Mouse (Mus musculus) ES-E14 (cell line): Measurements from ENCODE around the gene Lonrf2. TPM values are rescaled to one million over a fixed set of nuclear protein-coding genes. Genes with fewer than 3 reads are reported as not detected.
A peak's percentile ranks its signal among the peaks of the same experiment; 100 is the strongest.

Experiments
- DNase-seq: peaks from one replicate; pipeline ENCODE4 v3.0.0-alpha.2; 2013; ENCODE audit warnings: low read depth, low spot score
- H3K27ac ChIP-seq: 2 replicates; pipeline ENCODE4 v1.5.1; 2012; ENCODE audit warnings: low read depth, mild to moderate bottlenecking, low read length, moderate library complexity, mixed read lengths; ENCODE audit not compliant: poor library complexity, insufficient read depth, severe bottlenecking
- H3K36me3 ChIP-seq: 2 replicates; pipeline ENCODE4 v1.6.1; 2012; ENCODE audit warnings: mild to moderate bottlenecking, low read length, moderate library complexity, mixed read lengths; ENCODE audit not compliant: control insufficient read depth, poor library complexity, insufficient read depth, severe bottlenecking
- H3K4me1 ChIP-seq, 2 experiments: fragments of 150-350 bp in 1 of 2; sonication (generic) in 1 of 2; 2 replicates each; pipeline ENCODE4 v1.6.1; 2012; ENCODE audit warnings: low read length in 2 of 2, mild to moderate bottlenecking in 1 of 2, mixed read lengths in 1 of 2; ENCODE audit not compliant: control insufficient read depth in 2 of 2, insufficient read depth in 2 of 2, poor library complexity in 1 of 2
- H3K4me3 ChIP-seq, 2 experiments: fragments of 150-350 bp in 1 of 2; sonication (generic) in 1 of 2; 2 replicates each; pipeline ENCODE4 v1.5.1; 2012; ENCODE audit warnings: low read length in 2 of 2, low read depth in 1 of 2, mild to moderate bottlenecking in 1 of 2, mixed read lengths in 1 of 2; ENCODE audit not compliant: insufficient read depth in 1 of 2, poor library complexity in 1 of 2, severe bottlenecking in 1 of 2
- H3K9ac ChIP-seq: 2 replicates; pipeline ENCODE4 v1.6.1; 2012; ENCODE audit warnings: low read depth, mild to moderate bottlenecking, low read length, mixed read lengths; ENCODE audit not compliant: poor library complexity, insufficient read depth, severe bottlenecking
- H3K9me3 ChIP-seq: fragments of 150-350 bp; sonication (generic); 2 replicates; pipeline ENCODE4 v1.6.1; 2012; ENCODE audit warnings: low read depth, mild to moderate bottlenecking, low read length; ENCODE audit not compliant: control insufficient read depth, insufficient read depth
- CHD2 ChIP-seq: IDR thresholded peaks from 2 replicates; pipeline ENCODE4 v1.6.1; 2014; ENCODE audit warnings: mild to moderate bottlenecking, low read depth, low read length, inconsistent platforms
- HCFC1 ChIP-seq: IDR thresholded peaks from 2 replicates; pipeline ENCODE4 v1.6.1; 2012; ENCODE audit warnings: low read length, inconsistent platforms, borderline replicate concordance; ENCODE audit not compliant: insufficient read depth
- MAFK ChIP-seq: IDR thresholded peaks from 2 replicates; pipeline ENCODE4 v1.6.1; 2014; ENCODE audit warnings: mild to moderate bottlenecking, low read depth, low read length, inconsistent platforms; ENCODE audit not compliant: insufficient read depth
- ZC3H11A ChIP-seq: IDR thresholded peaks from 2 replicates; pipeline ENCODE4 v1.6.1; 2012; ENCODE audit warnings: low read depth, mild to moderate bottlenecking, inconsistent platforms, low read length, borderline replicate concordance
- ZNF384 ChIP-seq: IDR thresholded peaks from 2 replicates; pipeline ENCODE4 v1.6.1; 2012; ENCODE audit warnings: low read depth, low read length, inconsistent platforms
- in situ Hi-C, 2 experiments: fragments of 600-800 bp; cut with MboI; formaldehyde crosslinking; loops; one replicate each; pipeline ENCODE4 v1.15.1; 2025; ENCODE audit warnings: low sequenced_read_pairs in 2 of 2, inconsistent platforms in 1 of 2; ENCODE audit not compliant: unreplicated experiment in 2 of 2
- total RNA-seq: library from RNA; depleted of rRNA; stranded (reverse); fragments of 300-350 nt; gene quantifications from 2 replicates; pipeline ENCODE4 v1.2.3, GENCODE M21; 2012

The Lonrf2 gene
- total RNA-seq, 1 experiment, result 1.5 TPM

- in situ Hi-C loops, result loop anchor here (10.0 to 25.0 kb wide), 2 partner anchors 595 to 603 kb away; no protein-coding TSS in a partner anchor
- DNase-seq, result no peak
- TF ChIP-seq HCFC1 (no peak), ZC3H11A (no peak), MAFK (no peak), ZNF384 (no peak), CHD2 (no peak)
- no peaks in the 10 kb centered on the region for H3K9me3 ChIP-seq
- no peaks in the 10 kb centered on the region for H3K36me3 ChIP-seq
- no peaks in the 10 kb centered on the region for H3K4me1 ChIP-seq
- no peak overlapping the region for H3K9ac ChIP-seq
- H3K27ac ChIP-seq, result no peak overlapping the region
- no peak overlapping the region for H3K4me3 ChIP-seq
Observed at GRCm38 (mm10) chr1:38789988-38790602, 46.4 kb downstream of the Lonrf2 start.

- H3K36me3 ChIP-seq, result no peaks in the 10 kb centered on the region
- no peaks in the 10 kb centered on the region for H3K4me1 ChIP-seq
- no peak overlapping the region for H3K9ac ChIP-seq
- no peak overlapping the region for H3K27ac ChIP-seq
- H3K9me3 ChIP-seq, result no peaks in the 10 kb centered on the region
- in situ Hi-C loops, result loop anchor here (10.0 to 25.0 kb wide), 2 partner anchors 594 to 602 kb away; no protein-coding TSS in a partner anchor
- DNase-seq, result no peak
- peak; percentile 53; the same call in 1 of the 2 replicates for TF ChIP-seq ZC3H11A
- no peak for TF ChIP-seq MAFK
- TF ChIP-seq HCFC1, result no peak
- no peak for TF ChIP-seq CHD2
- no peak for TF ChIP-seq ZNF384
- no peak overlapping the region for H3K4me3 ChIP-seq
Observed at GRCm38 (mm10) chr1:38788904-38789303, 47.6 kb downstream of the Lonrf2 start.

- in situ Hi-C loops, result loop anchor here (10.0 to 25.0 kb wide), 2 partner anchors 593 to 600 kb away; no protein-coding TSS in a partner anchor
- H3K9ac ChIP-seq, result no peak overlapping the region
- H3K4me1 ChIP-seq, result no peaks in the 10 kb centered on the region
- TF ChIP-seq ZC3H11A (peak; percentile 69), HCFC1 (no peak)
- H3K9me3 ChIP-seq, result no peaks in the 10 kb centered on the region
- H3K4me3 ChIP-seq, result no peak overlapping the region
- no peaks in the 10 kb centered on the region for H3K36me3 ChIP-seq
- H3K27ac ChIP-seq, result no peak overlapping the region
- peak; percentile 61 for DNase-seq
Observed at GRCm38 (mm10) chr1:38787443-38787842, 49.1 kb downstream of the Lonrf2 start.

- no peak overlapping the region for H3K27ac ChIP-seq
- no peak overlapping the region for H3K4me3 ChIP-seq
- H3K9ac ChIP-seq, result no peak overlapping the region
- TF ChIP-seq HCFC1 (no peak), ZC3H11A (no peak), MAFK (no peak), CHD2 (no peak), ZNF384 (no peak)
- no peaks in the 10 kb centered on the region for H3K9me3 ChIP-seq
- H3K36me3 ChIP-seq, result no peaks in the 10 kb centered on the region
- H3K4me1 ChIP-seq, result no peaks in the 10 kb centered on the region
- in situ Hi-C loops, result loop anchor here (10.0 to 25.0 kb wide), 2 partner anchors 592 to 599 kb away; no protein-coding TSS in a partner anchor
- no peak for DNase-seq
Observed at GRCm38 (mm10) chr1:38786358-38786757, 50.2 kb downstream of the Lonrf2 start.
